Mouse (Mus musculus) G1E (cell line): ENCODE measurements around the gene AC124502.3.

Source experiments
- CTCF ChIP-seq: IDR thresholded peaks from 2 replicates; pipeline ENCODE4 v1.5.1; 2012; ENCODE audit warnings: low read depth, low read length, inconsistent platforms, mixed read lengths
- GATA2 ChIP-seq: IDR thresholded peaks from 2 replicates; pipeline ENCODE4 v1.6.1; 2012; ENCODE audit warnings: low read depth, low read length, inconsistent platforms, borderline replicate concordance

- TF ChIP-seq CTCF (no peak), GATA2 (no peak)
Observed at GRCm38 (mm10) chr19:5040862-5041523, 2.3 kb downstream of the AC124502.3 start, which contains the start of gene Brms1.
